Mouse (Mus musculus) layer of hippocampus, postnatal 14 days (tissue): ENCODE measurements around the gene Ptprm. TPM values are rescaled to one million over a fixed set of nuclear protein-coding genes. Genes with fewer than 3 reads are reported as not detected.
"Not testable (repeated sequence)": the region's sequence is repeated elsewhere in the genome, so short reads cannot be mapped to it uniquely, and the experiment has no call there.

Source experiments
- DNase-seq, 2 experiments: peaks; one replicate each; pipeline ENCODE4 v3.0.0; 2021 to 2022; ENCODE audit warnings: low spot score in 2 of 2, mixed read lengths in 1 of 2
- total RNA-seq, 2 experiments: library from RNA; stranded (reverse); gene quantifications; 2 replicates each; pipeline ENCODE4 v1.2.3; 2021

The Ptprm gene
- total RNA-seq, 2 experiments from 2014 or later, result 27.7 TPM

- no peak for DNase-seq
Observed at GRCm38 (mm10) chr17:66891916-66892315, 462.3 kb downstream of the Ptprm start.

GRCm38 (mm10) chr17:66891067-66891862 lies 463.0 kb downstream of the Ptprm start:
- DNase-seq, result no peak

- DNase-seq, result no peak
Observed at GRCm38 (mm10) chr17:66882304-66882703, 472.0 kb downstream of the Ptprm start.

- DNase-seq, result no peak
Observed at GRCm38 (mm10) chr17:66880969-66881701, 473.1 kb downstream of the Ptprm start.

GRCm38 (mm10) chr17:66879151-66879550 lies 475.1 kb downstream of the Ptprm start:
- DNase-seq, result no peak

GRCm38 (mm10) chr17:66877582-66877981 lies 476.7 kb downstream of the Ptprm start:
- DNase-seq, result no peak

GRCm38 (mm10) chr17:66874810-66875209 lies 479.4 kb downstream of the Ptprm start:
- no peak for DNase-seq

- DNase-seq, result no peak
Observed at GRCm38 (mm10) chr17:66871396-66871795, 482.9 kb downstream of the Ptprm start.

GRCm38 (mm10) chr17:66869581-66870002 lies 484.7 kb downstream of the Ptprm start:
- DNase-seq, result peak; percentile 40 to 41

- DNase-seq, result no peak
Observed at GRCm38 (mm10) chr17:66864441-66864840, 489.8 kb downstream of the Ptprm start.

GRCm38 (mm10) chr17:66861557-66861956 lies 492.7 kb downstream of the Ptprm start:
- DNase-seq, result no peak

- peak in 1 of 2 experiments; percentile 60 for DNase-seq
Observed at GRCm38 (mm10) chr17:66858757-66859156, 495.5 kb downstream of the Ptprm start.

- no peak for DNase-seq
Observed at GRCm38 (mm10) chr17:66852496-66852895, 501.8 kb downstream of the Ptprm start.

GRCm38 (mm10) chr17:66847011-66847410 lies 507.2 kb downstream of the Ptprm start:
- DNase-seq, result not testable (repeated sequence)

GRCm38 (mm10) chr17:66822347-66822746 lies 531.9 kb downstream of the Ptprm start:
- no peak for DNase-seq

- no peak for DNase-seq
Observed at GRCm38 (mm10) chr17:66817380-66817779, 536.9 kb downstream of the Ptprm start.

GRCm38 (mm10) chr17:66815921-66816320 lies 538.3 kb downstream of the Ptprm start:
- peak in 1 of 2 experiments; percentile 34 for DNase-seq

- DNase-seq, result no peak
Observed at GRCm38 (mm10) chr17:66813786-66814185, 540.5 kb downstream of the Ptprm start.

GRCm38 (mm10) chr17:66813346-66813745 lies 540.9 kb downstream of the Ptprm start:
- DNase-seq, result no peak

- no peak for DNase-seq
Observed at GRCm38 (mm10) chr17:66809786-66810185, 544.5 kb downstream of the Ptprm start.

- DNase-seq, result no peak
Observed at GRCm38 (mm10) chr17:66808186-66808585, 546.1 kb downstream of the Ptprm start.
